Mouse (Mus musculus): ENCODE data around the gene Ell2. TPM values are rescaled to one million over a fixed set of nuclear protein-coding genes. Genes with fewer than 3 reads are reported as not detected.

The Ell2 gene
- polyA plus RNA-seq, 1 experiment from 2014 or later = 1.6 TPM

DNA sequence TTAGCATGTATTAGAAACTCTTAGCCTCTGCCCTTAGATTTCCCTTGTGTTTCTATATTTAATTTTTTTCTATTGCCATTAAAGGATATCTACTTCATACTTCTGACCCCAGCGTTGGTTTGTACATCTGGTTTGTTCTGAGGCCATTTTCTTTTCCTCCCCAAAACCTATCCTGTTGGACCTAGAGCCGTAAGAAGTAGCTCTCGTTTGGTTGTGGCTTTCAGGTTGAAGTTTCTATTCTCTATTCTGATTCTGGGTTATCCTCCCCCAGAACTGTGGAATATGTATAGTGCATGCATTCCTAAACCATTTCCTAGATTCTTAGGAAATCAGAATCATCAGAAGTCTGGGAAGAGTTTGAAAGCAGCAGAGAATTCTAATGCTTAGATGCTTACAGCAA lies 34.6 kb downstream of the Ell2 start:
- Histone ChIP-seq H3K36me3 (ENCODE audit: control insufficient read depth, insufficient read depth) (no peaks in the 10 kb centered on the region), H3K4me1 (replicated peaks; ENCODE audit: control insufficient read depth, insufficient read depth, low read length) (no peaks in the 10 kb centered on the region), H3K27ac (ENCODE audit: low read length) (no peak overlapping the region), H3K4me2 (ENCODE audit: low read length) (no peak overlapping the region), H3K4me3 (replicated peaks; ENCODE audit: low read length) (no peak overlapping the region), H3K9ac (replicated peaks; ENCODE audit: low read depth, low read length) (no peak overlapping the region), H3K9me3 (ENCODE audit: control insufficient read depth, low read length) (no peaks in the 10 kb centered on the region), H3K27me3 (replicated peaks; ENCODE audit: control insufficient read depth, insufficient read depth, low read length) (no peaks in the 10 kb centered on the region)
- 95% methylated on average over 3 of the region's 3 CpGs for WGBS
- ATAC-seq = no peak

- Histone ChIP-seq H3K9ac (replicated peaks; ENCODE audit: low read depth, low read length) (no peak overlapping the region), H3K27ac (ENCODE audit: low read length) (no peak overlapping the region), H3K27me3 (replicated peaks; ENCODE audit: control insufficient read depth, insufficient read depth, low read length) (no peaks in the 10 kb centered on the region), H3K9me3 (ENCODE audit: control insufficient read depth, low read length) (no peaks in the 10 kb centered on the region), H3K4me3 (replicated peaks; ENCODE audit: low read length) (no peak overlapping the region), H3K36me3 (ENCODE audit: control insufficient read depth, insufficient read depth) (no peaks in the 10 kb centered on the region), H3K4me1 (replicated peaks; ENCODE audit: control insufficient read depth, insufficient read depth, low read length) (no peaks in the 10 kb centered on the region), H3K4me2 (ENCODE audit: low read length) (no peak overlapping the region)
- no peak for ATAC-seq
- WGBS = 76% methylated on average over 12 of the region's 12 CpGs
Measured at GRCm38 (mm10) chr13:75741736-75742729, 35.5 kb downstream of the Ell2 start.

- Histone ChIP-seq H3K4me3 (replicated peaks; ENCODE audit: low read length) (no peak overlapping the region), H3K27me3 (replicated peaks; ENCODE audit: control insufficient read depth, insufficient read depth, low read length) (no peaks in the 10 kb centered on the region), H3K9ac (replicated peaks; ENCODE audit: low read depth, low read length) (no peak overlapping the region), H3K9me3 (ENCODE audit: control insufficient read depth, low read length) (no peaks in the 10 kb centered on the region), H3K36me3 (ENCODE audit: control insufficient read depth, insufficient read depth) (no peaks in the 10 kb centered on the region), H3K27ac (ENCODE audit: low read length) (no peak overlapping the region), H3K4me2 (ENCODE audit: low read length) (no peak overlapping the region), H3K4me1 (replicated peaks; ENCODE audit: control insufficient read depth, insufficient read depth, low read length) (no peaks in the 10 kb centered on the region)
- 98% methylated on average over 3 of the region's 3 CpGs for WGBS
- ATAC-seq = no peak
Measured at GRCm38 (mm10) chr13:75742970-75743369, 36.4 kb downstream of the Ell2 start.

GRCm38 (mm10) chr13:75744065-75744464 lies 37.5 kb downstream of the Ell2 start:
- Histone ChIP-seq H3K9ac (replicated peaks; ENCODE audit: low read depth, low read length) (no peak overlapping the region), H3K4me1 (replicated peaks; ENCODE audit: control insufficient read depth, insufficient read depth, low read length) (no peaks in the 10 kb centered on the region), H3K4me2 (ENCODE audit: low read length) (no peak overlapping the region), H3K27ac (ENCODE audit: low read length) (no peak overlapping the region), H3K36me3 (ENCODE audit: control insufficient read depth, insufficient read depth) (no peaks in the 10 kb centered on the region), H3K27me3 (replicated peaks; ENCODE audit: control insufficient read depth, insufficient read depth, low read length) (no peaks in the 10 kb centered on the region), H3K4me3 (replicated peaks; ENCODE audit: low read length) (no peak overlapping the region), H3K9me3 (ENCODE audit: control insufficient read depth, low read length) (no peaks in the 10 kb centered on the region)
- ATAC-seq = no peak
- WGBS = 92% methylated on average over 4 of the region's 4 CpGs

GRCm38 (mm10) chr13:75745328-75745727 lies 38.8 kb downstream of the Ell2 start:
- Histone ChIP-seq H3K27me3 (replicated peaks; ENCODE audit: control insufficient read depth, insufficient read depth, low read length) (no peaks in the 10 kb centered on the region), H3K4me3 (replicated peaks; ENCODE audit: low read length) (no peak overlapping the region)

GRCm38 (mm10) chr13:75747265-75747664 lies 40.7 kb downstream of the Ell2 start:
- ATAC-seq = no peak
- Histone ChIP-seq H3K27me3 (replicated peaks; ENCODE audit: control insufficient read depth, insufficient read depth, low read length) (no peaks in the 10 kb centered on the region), H3K4me1 (replicated peaks; ENCODE audit: control insufficient read depth, insufficient read depth, low read length) (no peaks in the 10 kb centered on the region), H3K9ac (replicated peaks; ENCODE audit: low read depth, low read length) (no peak overlapping the region), H3K4me2 (ENCODE audit: low read length) (no peak overlapping the region), H3K36me3 (ENCODE audit: control insufficient read depth, insufficient read depth) (no peaks in the 10 kb centered on the region), H3K4me3 (replicated peaks; ENCODE audit: low read length) (no peak overlapping the region), H3K27ac (ENCODE audit: low read length) (no peak overlapping the region), H3K9me3 (ENCODE audit: control insufficient read depth, low read length) (no peaks in the 10 kb centered on the region)
- WGBS = 93% methylated on average over 3 of the region's 3 CpGs

More at GRCm38 (mm10) chr13:75745328-75745727, 38.8 kb downstream of the Ell2 start:
- H3K36me3 ChIP-seq (ENCODE audit: control insufficient read depth, insufficient read depth) = no peaks in the 10 kb centered on the region
- H3K9me3 ChIP-seq (ENCODE audit: control insufficient read depth, low read length) = no peaks in the 10 kb centered on the region
- H3K4me2 ChIP-seq (ENCODE audit: low read length) = no peak overlapping the region
- no peak overlapping the region for H3K27ac ChIP-seq (ENCODE audit: low read length)
- H3K9ac ChIP-seq (replicated peaks; ENCODE audit: low read depth, low read length) = no peak overlapping the region
- H3K4me1 ChIP-seq (replicated peaks; ENCODE audit: control insufficient read depth, insufficient read depth, low read length) = no peaks in the 10 kb centered on the region
- ATAC-seq = no peak

GRCm38 (mm10) chr13:75748685-75749084 lies 42.1 kb downstream of the Ell2 start:
- ATAC-seq = no peak
- Histone ChIP-seq H3K27me3 (replicated peaks; ENCODE audit: control insufficient read depth, insufficient read depth, low read length) (no peaks in the 10 kb centered on the region), H3K9ac (replicated peaks; ENCODE audit: low read depth, low read length) (no peak overlapping the region), H3K4me3 (replicated peaks; ENCODE audit: low read length) (no peak overlapping the region), H3K36me3 (ENCODE audit: control insufficient read depth, insufficient read depth) (no peaks in the 10 kb centered on the region), H3K9me3 (ENCODE audit: control insufficient read depth, low read length) (no peaks in the 10 kb centered on the region), H3K4me1 (replicated peaks; ENCODE audit: control insufficient read depth, insufficient read depth, low read length) (no peaks in the 10 kb centered on the region), H3K4me2 (ENCODE audit: low read length) (no peak overlapping the region), H3K27ac (ENCODE audit: low read length) (no peak overlapping the region)
- 87% methylated on average over 7 of the region's 7 CpGs for WGBS

GRCm38 (mm10) chr13:75750785-75751184 lies 44.2 kb downstream of the Ell2 start:
- H3K9me3 ChIP-seq (ENCODE audit: control insufficient read depth, low read length) = no peaks in the 10 kb centered on the region
- no peak overlapping the region for H3K9ac ChIP-seq (replicated peaks; ENCODE audit: low read depth, low read length)
- no peaks in the 10 kb centered on the region for H3K36me3 ChIP-seq (ENCODE audit: control insufficient read depth, insufficient read depth)
- no peaks in the 10 kb centered on the region for H3K27me3 ChIP-seq (replicated peaks; ENCODE audit: control insufficient read depth, insufficient read depth, low read length)
- no peak for ATAC-seq
- no peak overlapping the region for H3K27ac ChIP-seq (ENCODE audit: low read length)
- no peaks in the 10 kb centered on the region for H3K4me1 ChIP-seq (replicated peaks; ENCODE audit: control insufficient read depth, insufficient read depth, low read length)
- H3K4me2 ChIP-seq (ENCODE audit: low read length) = no peak overlapping the region
- WGBS = 57% methylated on average over 2 of the region's 2 CpGs
- H3K4me3 ChIP-seq (replicated peaks; ENCODE audit: low read length) = no peak overlapping the region

DNA sequence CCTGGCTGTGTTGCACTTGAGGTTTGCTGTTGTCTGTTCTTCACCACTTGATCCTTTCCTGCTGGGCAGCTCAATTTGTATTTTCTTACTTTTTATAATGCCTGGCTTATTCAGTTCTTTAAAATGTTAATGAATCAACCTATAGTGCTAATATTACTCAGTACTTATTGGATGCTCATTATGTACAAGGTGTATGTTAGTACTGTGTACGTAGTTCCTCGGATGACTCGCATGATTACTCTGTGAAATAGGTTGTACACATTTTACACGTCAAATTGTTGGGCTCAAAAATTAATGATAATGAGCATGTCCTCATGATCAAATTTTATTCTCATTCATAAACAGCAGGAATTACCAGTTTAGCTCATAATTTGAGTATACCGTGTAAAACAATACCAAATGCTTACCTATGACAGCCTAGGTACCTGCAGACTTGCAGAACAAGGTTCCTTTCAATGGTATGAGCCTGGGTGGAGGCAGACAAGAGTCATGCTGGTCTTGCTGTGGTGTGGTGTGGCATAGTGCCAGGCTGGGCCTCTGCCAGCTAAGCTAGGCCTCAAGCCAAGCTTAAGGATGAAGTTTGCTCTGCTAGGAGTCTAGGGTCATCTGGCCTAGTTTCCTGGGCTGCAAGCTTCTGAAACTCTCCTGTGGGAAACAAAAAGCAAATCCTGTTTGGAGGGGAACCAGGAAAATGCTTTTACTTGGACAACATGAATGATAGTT lies 45.8 kb downstream of the Ell2 start:
- Histone ChIP-seq H3K4me2 (ENCODE audit: low read length) (no peak overlapping the region), H3K4me1 (replicated peaks; ENCODE audit: control insufficient read depth, insufficient read depth, low read length) (no peaks in the 10 kb centered on the region), H3K27me3 (replicated peaks; ENCODE audit: control insufficient read depth, insufficient read depth, low read length) (no peaks in the 10 kb centered on the region), H3K36me3 (ENCODE audit: control insufficient read depth, insufficient read depth) (no peaks in the 10 kb centered on the region), H3K9me3 (ENCODE audit: control insufficient read depth, low read length) (no peaks in the 10 kb centered on the region), H3K27ac (ENCODE audit: low read length) (no peak overlapping the region), H3K9ac (replicated peaks; ENCODE audit: low read depth, low read length) (no peak overlapping the region), H3K4me3 (replicated peaks; ENCODE audit: low read length) (no peak overlapping the region)
- 84% methylated on average over 5 of the region's 5 CpGs for WGBS
- ATAC-seq = peak; percentile 31

Measured in forebrain, embryonic 16.5 days (tissue).